Mouse (Mus musculus) forebrain, embryonic 16.5 days (tissue): ENCODE results near the gene Ednrb. TPM values are rescaled to one million over a fixed set of nuclear protein-coding genes. Genes with fewer than 3 reads are reported as not detected.

Experiments
- ATAC-seq: fragments of 200-750 bp; cut with Nextera tagmentation; 2 replicates; pipeline ENCODE4 v1.8.0; 2017; ENCODE audit warnings: mild to moderate bottlenecking, moderate library complexity
- H3K27ac ChIP-seq: fragments of 300-500 bp; sonication (generic); 2 replicates; pipeline ENCODE4 v1.5.1; 2014; ENCODE audit warnings: low read length, control low read depth
- H3K27me3 ChIP-seq: fragments of 300-500 bp; sonication (generic); replicated peaks from 2 replicates; pipeline ENCODE4 v1.6.1; 2014; ENCODE audit warnings: low read length; ENCODE audit not compliant: control insufficient read depth, insufficient read depth
- H3K36me3 ChIP-seq: fragments of 300-500 bp; sonication (generic); 2 replicates; pipeline ENCODE4 v1.6.1; 2014; ENCODE audit not compliant: control insufficient read depth, insufficient read depth
- H3K4me1 ChIP-seq: fragments of 300-500 bp; sonication (generic); replicated peaks from 2 replicates; pipeline ENCODE4 v1.6.1; 2014; ENCODE audit warnings: low read length; ENCODE audit not compliant: control insufficient read depth, insufficient read depth
- H3K4me2 ChIP-seq: fragments of 300-500 bp; sonication (generic); 2 replicates; pipeline ENCODE4 v1.6.1; 2014; ENCODE audit warnings: mild to moderate bottlenecking, low read length, control low read depth
- H3K4me3 ChIP-seq: fragments of 300-500 bp; sonication (generic); replicated peaks from 2 replicates; pipeline ENCODE4 v1.5.1; 2014; ENCODE audit warnings: mild to moderate bottlenecking, low read length, control low read depth
- H3K9ac ChIP-seq: fragments of 300-500 bp; sonication (generic); replicated peaks from 2 replicates; pipeline ENCODE4 v1.6.1; 2014; ENCODE audit warnings: low read depth, low read length, control low read depth
- H3K9me3 ChIP-seq: fragments of 300-500 bp; sonication (generic); 2 replicates; pipeline ENCODE4 v1.6.1; 2016; ENCODE audit warnings: low read length; ENCODE audit not compliant: control insufficient read depth
- WGBS: fragments of 180-500 bp; shearing (Covaris S2); extraction: QIAGEN DNeasy Blood & Tissue Kit; methylation state at CpG from one replicate; pipeline ENCODE4 v1.1.7; 2014; 5-methylcytosine and 5-hydroxymethylcytosine counted together
- polyA plus RNA-seq: library from polyadenylated mRNA; unstranded; fragments of >200 nt; fragmentation: Nextera tagmentation; extraction: Ambion mirVana; gene quantifications from 2 replicates; pipeline ENCODE4 v1.2.1, GENCODE M21; 2015

Gene Ednrb
- polyA plus RNA-seq, result 46.1 and 61.4 TPM in 2 replicates

GRCm38 (mm10) chr14:103844011-103844549 is at the start of gene Ednrb:
TSS of gene Ednrb (minus strand) at chr14:103844402.
- ATAC-seq, result peak; percentile 68
- Histone ChIP-seq H3K9me3 (no peaks in the 10 kb centered on the region), H3K9ac (peak within 1 kb of the TSS; percentile 66), H3K4me3 (peak within 1 kb of the TSS; percentile 63), H3K27ac (peak within 1 kb of the TSS; percentile 51), H3K36me3 (no peaks in the 10 kb centered on the region), H3K4me2 (peak within 1 kb of the TSS; percentile 99), H3K4me1 (peaks cover 10% of the 10 kb centered on the region), H3K27me3 (no peaks in the 10 kb centered on the region)
- 1% methylated on average over 24 of the region's 24 CpGs for WGBS

- no peak for ATAC-seq
- no peaks in the 10 kb centered on the region for H3K27me3 ChIP-seq
- H3K9me3 ChIP-seq, result no peaks in the 10 kb centered on the region
- no peak overlapping the region for H3K27ac ChIP-seq
- no peaks in the 10 kb centered on the region for H3K36me3 ChIP-seq
- H3K4me1 ChIP-seq, result no peaks in the 10 kb centered on the region
- WGBS, result 86% methylated on average over 8 of the region's 8 CpGs
- no peak overlapping the region for H3K9ac ChIP-seq
- no peak overlapping the region for H3K4me2 ChIP-seq
- H3K4me3 ChIP-seq, result no peak overlapping the region
These were observed 48.3 kb upstream of the Ednrb start for GRCm38 (mm10) chr14:103892411-103892938.

- Histone ChIP-seq H3K36me3 (no peaks in the 10 kb centered on the region), H3K9ac (no peak overlapping the region), H3K9me3 (no peaks in the 10 kb centered on the region), H3K27ac (no peak overlapping the region), H3K4me3 (no peak overlapping the region), H3K27me3 (no peaks in the 10 kb centered on the region), H3K4me1 (no peaks in the 10 kb centered on the region), H3K4me2 (no peak overlapping the region)
- 84% methylated on average over 4 of the region's 4 CpGs for WGBS
- no peak for ATAC-seq
These were observed 46.6 kb upstream of the Ednrb start for GRCm38 (mm10) chr14:103890761-103891160.

GRCm38 (mm10) chr14:103884892-103885575 is 40.8 kb upstream of the Ednrb start:
- no peak overlapping the region for H3K4me2 ChIP-seq
- no peak for ATAC-seq
- 83% methylated on average over 7 of the region's 7 CpGs for WGBS
- H3K27ac ChIP-seq, result no peak overlapping the region
- no peak overlapping the region for H3K4me3 ChIP-seq
- no peak overlapping the region for H3K9ac ChIP-seq
- no peaks in the 10 kb centered on the region for H3K27me3 ChIP-seq
- no peaks in the 10 kb centered on the region for H3K36me3 ChIP-seq
- no peaks in the 10 kb centered on the region for H3K4me1 ChIP-seq
- H3K9me3 ChIP-seq, result no peaks in the 10 kb centered on the region

GRCm38 (mm10) chr14:103882943-103883342 is 38.7 kb upstream of the Ednrb start:
- 79% methylated on average over 3 of the region's 3 CpGs for WGBS

GRCm38 (mm10) chr14:103877117-103877516 is 32.9 kb upstream of the Ednrb start:
- Histone ChIP-seq H3K27me3 (no peaks in the 10 kb centered on the region), H3K9ac (no peak overlapping the region), H3K4me3 (no peak overlapping the region), H3K27ac (no peak overlapping the region), H3K4me1 (no peaks in the 10 kb centered on the region), H3K9me3 (no peaks in the 10 kb centered on the region), H3K36me3 (no peaks in the 10 kb centered on the region), H3K4me2 (no peak overlapping the region)
- no peak for ATAC-seq
- WGBS, result 88% methylated on average over 2 of the region's 2 CpGs

More at GRCm38 (mm10) chr14:103882943-103883342, 38.7 kb upstream of the Ednrb start:
- H3K4me3 ChIP-seq, result no peak overlapping the region
- H3K27ac ChIP-seq, result no peak overlapping the region
- no peaks in the 10 kb centered on the region for H3K4me1 ChIP-seq
- no peak overlapping the region for H3K9ac ChIP-seq
- no peaks in the 10 kb centered on the region for H3K36me3 ChIP-seq
- H3K4me2 ChIP-seq, result no peak overlapping the region
- no peaks in the 10 kb centered on the region for H3K9me3 ChIP-seq
- H3K27me3 ChIP-seq, result no peaks in the 10 kb centered on the region
- no peak for ATAC-seq

GRCm38 (mm10) chr14:103876598-103876997 is 32.4 kb upstream of the Ednrb start:
- no peak overlapping the region for H3K4me3 ChIP-seq
- no peaks in the 10 kb centered on the region for H3K36me3 ChIP-seq
- no peak for ATAC-seq
- H3K9ac ChIP-seq, result no peak overlapping the region
- H3K4me1 ChIP-seq, result no peaks in the 10 kb centered on the region
- no peak overlapping the region for H3K27ac ChIP-seq
- no peaks in the 10 kb centered on the region for H3K27me3 ChIP-seq
- no peaks in the 10 kb centered on the region for H3K9me3 ChIP-seq
- no peak overlapping the region for H3K4me2 ChIP-seq
- 89% methylated on average over 3 of the region's 3 CpGs for WGBS

- Histone ChIP-seq H3K9me3 (no peaks in the 10 kb centered on the region), H3K36me3 (no peaks in the 10 kb centered on the region), H3K4me2 (no peak overlapping the region), H3K27me3 (no peaks in the 10 kb centered on the region), H3K9ac (no peak overlapping the region), H3K4me1 (no peaks in the 10 kb centered on the region), H3K4me3 (no peak overlapping the region), H3K27ac (no peak overlapping the region)
- WGBS, result 81% methylated on average over 2 of the region's 2 CpGs
- no peak for ATAC-seq
These were observed 22.4 kb upstream of the Ednrb start for GRCm38 (mm10) chr14:103866636-103867035.

- Histone ChIP-seq H3K4me3 (no peak overlapping the region), H3K4me1 (no peaks in the 10 kb centered on the region), H3K36me3 (no peaks in the 10 kb centered on the region), H3K9ac (no peak overlapping the region), H3K27ac (no peak overlapping the region), H3K4me2 (no peak overlapping the region), H3K27me3 (no peaks in the 10 kb centered on the region), H3K9me3 (no peaks in the 10 kb centered on the region)
- no peak for ATAC-seq
- 65% methylated on average over 2 of the region's 2 CpGs for WGBS
These were observed 21.0 kb upstream of the Ednrb start for GRCm38 (mm10) chr14:103865226-103865625.
